Mouse (Mus musculus) kidney, adult 8-10 months (tissue): ENCODE measurements at regions not wholly inside any gene's neighbourhood (a gene's known extent, or its start where the extent isn't known, plus 50 kb on each side); places are given as distances from the start of the nearest gene placed in this dataset.
"Not testable (repeated sequence)": the region's sequence is repeated elsewhere in the genome, so short reads cannot be mapped to it uniquely, and the experiment has no call there.

Experiments
- DNase-seq, 2 experiments: peaks; one replicate each; pipeline ENCODE4 v3.0.0; 2022

DNA sequence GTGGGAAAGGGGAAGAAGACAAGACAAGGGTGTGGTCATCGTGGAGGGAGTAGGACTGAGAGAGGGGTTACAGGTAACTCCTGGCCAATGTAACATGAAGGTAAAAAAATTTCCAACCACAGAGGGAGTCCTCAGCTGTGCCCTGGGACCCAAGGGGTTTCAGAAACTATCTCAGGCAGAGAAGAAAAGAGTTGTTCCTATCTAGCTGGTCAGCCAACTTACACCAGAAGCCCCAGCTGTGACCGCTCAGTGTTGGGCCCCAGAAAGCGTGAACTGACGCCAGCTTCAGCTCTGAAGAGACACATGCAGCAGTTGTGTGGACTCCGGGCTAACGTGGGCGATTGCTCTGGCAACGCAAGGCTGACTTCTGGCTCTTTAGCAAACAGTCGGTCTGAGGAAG is 52.2 kb downstream of the Rhob start:
- no peak for DNase-seq

DNA sequence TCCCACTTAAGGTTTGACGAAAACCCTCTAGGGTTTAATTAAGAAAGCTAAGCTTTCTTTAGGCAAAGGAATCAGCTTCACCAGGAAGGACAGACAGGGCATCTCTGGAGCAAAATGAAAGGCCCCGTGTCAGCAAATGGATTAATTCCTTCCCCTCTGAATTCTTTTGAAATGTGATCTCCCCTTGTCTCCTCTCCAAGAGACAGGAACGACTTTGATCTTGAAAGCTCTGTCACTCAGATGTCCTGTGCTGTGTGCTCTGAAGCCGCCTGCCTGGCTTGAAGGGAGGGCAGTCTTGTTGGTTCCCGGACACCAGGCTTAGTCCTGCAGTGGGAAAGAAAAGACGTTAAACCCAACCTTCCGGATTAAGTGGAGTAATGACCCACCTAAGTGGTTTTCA is 52.8 kb downstream of the Rhob start:
- DNase-seq: no peak

DNA sequence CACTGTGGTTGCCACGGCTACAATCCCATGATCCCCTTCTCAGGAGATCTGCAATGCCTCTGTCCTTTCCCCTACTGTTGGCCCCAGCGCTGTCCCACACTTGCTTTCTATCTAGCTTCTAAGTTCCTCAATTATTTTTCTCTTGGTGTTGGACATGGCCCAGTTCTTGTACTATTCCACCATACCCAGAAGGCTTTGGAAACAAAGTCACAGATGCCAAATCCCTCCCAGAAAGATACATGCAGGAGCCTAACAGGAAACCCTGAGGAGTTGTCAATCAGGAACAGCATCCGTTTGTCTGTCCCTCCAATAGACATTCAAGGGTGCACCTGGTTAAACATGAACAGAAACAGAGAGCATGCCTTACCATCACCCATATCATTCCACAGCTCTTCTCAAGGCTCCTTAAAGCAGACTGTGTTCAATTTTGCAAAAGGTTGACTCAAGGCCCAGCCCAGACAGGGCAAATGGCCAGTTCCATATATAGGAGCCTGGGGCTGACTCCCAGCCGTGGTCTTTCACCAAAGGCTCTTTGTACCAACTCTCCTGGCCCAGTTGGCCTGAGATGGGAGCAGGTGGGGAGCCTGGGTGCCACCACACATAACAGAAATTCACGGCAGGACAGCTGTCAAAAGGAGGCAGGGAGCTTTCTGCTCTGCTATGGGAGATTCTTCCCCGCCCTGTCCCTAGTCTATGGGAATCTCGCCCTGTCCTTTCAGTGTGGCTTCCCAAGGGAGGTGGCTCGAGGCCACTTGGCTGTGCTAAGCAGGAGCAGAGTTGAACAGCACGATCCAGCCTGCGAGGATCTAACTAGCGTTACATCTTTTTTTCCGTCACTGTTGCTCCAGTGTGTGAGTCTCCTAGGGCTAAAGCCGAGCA is 54.6 kb downstream of the Rhob start:
- DNase-seq: peak in 1 of 2 experiments; percentile 39

DNA sequence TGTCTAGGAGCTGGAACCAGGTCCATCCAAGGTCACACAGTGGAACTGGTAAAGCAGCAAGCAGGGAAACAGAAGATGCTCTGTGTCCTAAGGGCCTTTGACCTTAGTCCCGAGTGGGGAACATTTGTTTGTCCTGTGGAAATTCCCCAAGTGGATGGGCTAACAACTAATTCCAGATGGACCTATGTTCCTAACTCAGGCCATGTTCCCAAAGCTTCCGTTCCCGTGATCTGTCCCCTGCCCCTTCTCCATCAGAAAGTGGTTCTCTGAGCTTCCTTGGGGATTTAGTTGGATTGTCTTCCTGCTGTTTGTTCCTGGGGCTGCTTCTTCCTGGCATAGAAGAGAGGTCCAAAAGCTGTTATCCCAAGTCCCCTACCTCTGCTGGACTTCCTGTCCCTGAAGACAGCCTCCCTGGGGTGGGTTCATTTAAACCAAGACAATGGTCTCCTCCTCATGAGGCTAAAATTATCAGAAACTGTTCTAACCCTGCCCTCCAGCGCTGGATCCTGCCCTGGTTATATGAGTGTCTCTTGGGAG is 55.8 kb downstream of the Rhob start:
- peak; percentile 49 to 67 for DNase-seq

DNA sequence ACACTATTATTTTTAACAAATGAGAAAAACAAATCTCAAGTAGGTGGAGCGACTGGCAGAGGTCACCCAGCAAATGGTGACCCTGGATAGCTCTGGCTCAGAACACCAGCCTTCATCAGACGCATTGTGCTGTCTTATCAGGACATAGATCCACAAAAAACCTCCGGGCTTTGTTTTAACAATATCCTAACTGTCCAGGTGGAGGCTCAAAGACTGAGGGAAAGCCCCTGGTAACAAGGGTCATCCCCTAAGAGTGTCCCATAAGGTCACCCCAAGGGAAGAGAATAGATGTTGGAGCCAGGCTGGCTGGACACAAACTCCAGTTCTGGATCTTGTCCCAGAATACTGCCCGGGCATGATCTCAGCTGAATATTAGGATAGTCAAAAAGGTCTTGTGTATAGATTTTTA is 56.6 kb downstream of the Rhob start:
- DNase-seq: peak; percentile 55 to 84

DNA sequence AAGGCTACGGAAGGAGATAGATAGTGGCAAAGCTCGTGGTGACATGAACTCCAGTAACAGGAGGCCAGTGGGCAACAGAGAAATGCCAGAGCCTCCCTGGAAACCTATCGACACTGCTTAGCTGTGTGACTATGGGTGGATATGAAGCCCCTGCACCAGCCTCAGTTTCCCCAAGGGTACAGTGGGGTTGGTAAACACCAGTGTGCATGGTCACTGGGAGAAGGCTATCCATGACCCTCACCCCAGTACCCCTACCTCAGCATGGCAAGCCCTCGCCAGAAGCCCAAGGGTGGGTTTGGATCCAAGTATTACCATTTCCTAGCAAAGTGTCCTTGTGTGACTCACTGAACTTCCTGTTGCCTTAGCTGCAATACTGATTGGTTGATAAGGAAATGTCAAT is 58.5 kb downstream of the Rhob start:
- no peak for DNase-seq

DNA sequence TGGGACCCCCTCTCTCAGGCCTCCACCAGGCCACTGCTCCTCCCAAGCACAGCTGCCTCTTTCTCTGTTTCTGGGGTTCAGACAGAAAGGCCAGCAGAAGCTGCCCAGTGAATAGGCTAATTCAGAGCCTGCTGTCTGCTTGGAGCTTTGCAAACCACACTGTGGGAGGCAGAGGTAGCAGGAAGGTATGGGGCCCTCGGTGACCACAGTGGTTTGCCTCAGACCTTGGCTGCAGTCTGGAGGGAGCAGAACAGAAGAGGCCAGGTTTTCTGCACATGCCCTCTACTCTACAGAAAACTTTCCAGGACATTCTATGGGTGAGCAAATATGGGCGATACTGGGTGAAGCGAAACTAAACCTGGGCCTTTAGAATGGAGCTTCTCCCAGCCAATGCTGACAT is 59.4 kb downstream of the Rhob start:
- no peak for DNase-seq

DNA sequence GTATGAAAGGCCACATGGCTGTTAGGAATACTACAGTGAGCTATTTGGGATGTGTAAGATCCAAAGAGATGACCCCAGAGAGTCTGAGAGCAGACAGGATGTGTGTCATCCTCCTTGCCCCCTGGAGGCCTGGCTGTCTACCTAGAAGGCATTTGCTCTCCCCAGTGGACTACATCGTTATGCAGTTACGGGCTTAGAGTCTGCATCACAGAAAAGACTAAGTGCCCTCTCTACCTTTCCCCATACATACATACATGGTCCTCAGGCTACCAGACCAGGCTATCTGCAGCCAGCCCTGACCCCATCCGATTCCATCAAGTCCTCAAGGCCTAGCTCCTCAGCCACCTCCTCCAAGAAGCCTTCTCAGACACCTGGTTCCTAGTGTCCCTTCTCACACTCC is 59.9 kb downstream of the Rhob start:
- no peak for DNase-seq

DNA sequence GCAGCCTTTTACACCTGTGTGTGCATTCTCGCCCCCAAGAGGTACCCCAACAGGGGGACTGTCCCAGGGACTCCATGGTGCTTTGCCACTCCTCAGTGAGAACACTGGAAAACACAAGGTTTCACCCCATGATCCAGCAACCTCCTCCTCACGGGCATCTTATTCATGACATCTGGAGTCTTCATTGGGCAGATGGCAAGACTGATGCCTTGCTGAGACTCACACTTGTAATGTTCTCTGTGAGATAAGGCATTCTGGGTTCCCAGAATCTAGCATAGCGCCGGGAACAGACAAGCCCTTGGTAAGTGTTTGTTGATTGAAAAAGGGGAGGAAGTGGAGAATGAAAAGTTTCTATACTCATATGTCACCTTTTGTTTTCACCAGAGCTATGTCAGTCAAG is 60.3 kb downstream of the Rhob start:
- DNase-seq: no peak

DNA sequence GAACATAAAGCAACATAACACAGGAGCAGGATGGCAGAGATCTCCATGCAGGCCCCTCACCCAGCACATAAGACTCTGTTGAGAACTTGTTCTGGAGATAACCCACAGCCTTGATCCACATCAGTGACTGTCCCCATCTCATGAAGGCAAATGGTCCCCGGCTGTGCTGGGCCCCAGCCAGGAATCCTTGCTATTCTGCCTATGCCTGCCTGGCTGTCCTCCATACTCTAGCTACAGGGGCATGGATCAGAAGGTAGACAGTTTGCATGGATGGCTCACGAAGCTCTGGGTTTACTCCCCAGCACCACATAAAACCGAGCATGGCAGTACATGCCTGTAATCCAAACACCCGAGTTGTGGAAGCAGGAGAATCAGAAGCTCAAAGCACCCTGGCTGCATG is 61.2 kb downstream of the Rhob start:
- DNase-seq: no peak

DNA sequence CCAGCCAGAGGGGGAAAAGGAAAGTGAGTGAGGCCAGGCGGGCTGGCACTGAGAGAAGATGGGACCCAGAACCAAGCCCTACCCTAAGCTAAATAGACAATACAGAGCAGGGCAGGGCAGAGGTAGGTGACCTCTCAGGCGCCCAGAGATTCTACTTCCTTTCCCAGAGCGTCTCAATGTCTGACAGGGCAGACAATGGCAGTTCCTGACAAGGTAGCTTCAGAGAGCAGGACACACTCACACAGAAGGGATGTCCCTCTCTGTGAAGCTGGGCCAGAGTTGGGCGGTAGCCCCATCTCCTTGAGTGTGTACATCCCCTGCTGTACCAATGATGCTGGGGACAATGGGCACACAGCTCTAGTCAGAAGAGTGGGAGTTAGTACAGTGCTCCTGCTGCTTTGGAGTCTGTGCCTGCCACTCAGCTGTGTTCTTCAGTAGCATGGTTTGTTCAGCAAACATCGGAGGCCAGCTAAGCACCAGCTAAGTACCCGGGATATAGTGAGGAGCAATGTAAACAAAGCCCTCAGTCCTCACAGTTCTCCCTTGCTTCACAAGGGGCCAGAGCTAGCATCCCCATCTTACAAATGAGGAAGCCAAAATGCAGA is 62.7 kb downstream of the Rhob start:
- no peak for DNase-seq

DNA sequence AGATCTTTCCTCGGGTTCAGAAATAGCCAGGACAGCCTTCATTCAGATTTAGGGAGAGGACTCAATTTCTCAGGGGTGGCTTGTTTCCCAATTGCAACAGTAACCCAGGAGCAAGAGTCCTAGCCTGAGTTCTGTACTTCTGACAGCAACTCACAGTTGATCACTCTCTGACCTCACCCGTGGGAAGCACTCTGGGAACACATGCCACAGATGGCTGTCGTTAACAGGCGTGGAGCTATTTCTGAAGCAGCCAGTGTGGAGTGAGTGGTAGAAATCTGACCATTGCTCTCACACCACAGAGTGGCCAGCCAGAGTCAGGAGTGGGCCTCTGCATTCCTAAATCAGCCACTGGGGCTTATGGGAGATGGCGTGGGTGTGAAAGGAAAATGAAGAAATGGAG is 63.3 kb downstream of the Rhob start:
- DNase-seq: no peak

DNA sequence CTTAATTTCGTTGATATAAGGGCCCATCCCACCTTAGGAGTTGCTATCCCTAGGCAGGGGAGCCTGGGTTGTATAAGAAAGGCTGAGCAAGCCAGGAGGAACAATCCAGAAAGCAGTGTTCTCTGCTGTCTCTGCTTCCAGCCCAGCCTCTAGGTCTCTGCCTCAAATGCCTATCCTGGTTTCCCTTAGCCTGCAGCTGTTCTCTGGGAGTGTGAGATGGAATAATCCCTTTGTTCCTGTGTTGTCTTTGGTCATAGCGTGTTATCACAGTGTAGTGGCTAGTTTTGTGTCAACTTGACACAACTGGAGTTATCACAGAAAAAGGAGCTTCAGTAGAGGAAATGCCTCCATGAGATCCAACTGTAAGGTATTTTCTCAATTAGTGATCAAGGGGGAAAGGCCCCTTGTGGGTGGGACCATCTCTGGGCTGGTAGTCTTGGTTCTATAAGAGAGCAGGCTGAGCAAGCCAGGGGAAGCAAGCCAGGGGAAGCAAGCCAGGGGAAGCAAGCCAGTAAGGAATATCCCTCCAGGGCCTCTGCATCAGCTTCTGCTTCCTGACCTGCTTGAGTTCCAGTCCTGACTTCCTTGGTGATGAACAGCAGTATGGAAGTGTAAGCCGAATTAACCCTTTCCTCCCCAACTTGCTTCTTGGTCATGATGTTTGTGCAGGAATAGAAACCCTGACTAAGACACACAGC is 64.0 kb downstream of the Rhob start:
- not testable (repeated sequence) for DNase-seq

DNA sequence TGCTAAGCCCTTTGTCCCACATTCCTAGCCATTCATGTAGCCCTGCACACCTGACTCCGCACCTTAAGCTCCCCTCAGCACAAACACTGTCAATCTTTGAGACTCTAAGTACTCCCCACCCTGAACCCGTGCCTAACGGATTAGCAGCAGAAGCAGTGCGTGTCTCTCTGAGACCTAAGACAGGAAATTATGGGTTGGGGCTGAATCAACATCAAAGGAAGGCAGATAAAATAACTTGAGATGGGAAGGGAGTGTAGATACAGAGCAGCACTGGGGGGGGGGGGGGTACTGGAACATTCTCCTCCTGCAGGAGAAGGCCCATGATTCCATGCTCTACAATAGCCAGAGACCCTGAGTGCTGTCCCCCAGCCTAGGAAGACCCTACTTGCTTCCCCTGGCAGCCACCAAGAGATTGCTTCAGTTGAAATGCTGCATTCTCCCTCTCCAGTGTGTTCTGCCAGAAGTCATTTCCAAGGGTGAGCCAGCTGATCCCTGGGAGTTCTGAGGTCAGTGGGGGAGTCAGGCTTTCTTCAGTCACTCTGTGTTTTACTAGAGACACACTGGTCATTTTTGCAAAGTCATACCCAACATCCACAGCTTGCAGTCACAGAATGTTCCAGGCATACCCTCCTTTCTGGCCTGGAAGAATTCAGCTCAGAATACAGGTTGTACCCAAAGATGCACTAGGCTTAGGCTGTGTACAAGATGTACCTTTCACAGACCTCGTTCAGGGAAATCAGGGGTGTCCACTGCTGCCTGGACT is 71.4 kb downstream of the Rhob start:
- DNase-seq: no peak

DNA sequence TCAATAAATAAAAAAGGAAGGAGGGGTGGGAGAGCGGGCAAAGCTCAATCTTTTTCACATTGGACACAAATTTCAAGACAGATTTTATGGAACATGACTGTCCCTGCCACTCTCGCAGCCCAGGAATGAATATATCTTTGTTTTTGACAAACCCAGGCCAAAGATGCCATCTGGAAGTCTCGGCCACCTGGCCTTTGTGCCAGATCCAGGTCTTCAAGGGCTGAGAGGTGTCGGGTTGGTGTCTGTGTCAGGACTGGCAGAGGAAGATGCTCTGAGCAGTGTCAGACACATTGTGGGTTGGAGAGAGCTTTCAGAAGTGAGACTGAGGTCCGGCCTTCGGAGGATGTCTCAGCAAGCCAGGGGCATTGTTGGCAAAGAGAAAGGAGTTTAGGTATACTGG is 75.3 kb downstream of the Rhob start:
- no peak for DNase-seq

DNA sequence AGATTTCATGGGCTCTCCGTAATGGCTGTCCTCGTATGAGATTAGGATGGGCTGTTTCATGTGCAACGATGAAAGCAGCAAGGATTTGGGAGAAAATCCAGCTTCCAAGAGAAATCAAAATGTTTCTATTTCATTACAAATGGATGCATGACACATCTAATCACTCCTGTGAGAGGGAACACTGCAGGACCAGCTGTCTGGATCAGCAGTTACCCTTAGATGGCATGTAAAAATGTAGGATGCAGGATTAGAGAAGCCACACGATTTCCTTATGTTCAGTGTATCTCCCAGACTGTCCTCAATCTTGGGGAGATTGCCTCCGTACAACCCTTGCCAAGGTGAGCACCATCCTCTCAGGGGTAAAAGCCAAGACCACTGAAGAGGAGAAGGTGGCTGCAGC is 77.1 kb downstream of the Rhob start:
- DNase-seq: no peak

DNA sequence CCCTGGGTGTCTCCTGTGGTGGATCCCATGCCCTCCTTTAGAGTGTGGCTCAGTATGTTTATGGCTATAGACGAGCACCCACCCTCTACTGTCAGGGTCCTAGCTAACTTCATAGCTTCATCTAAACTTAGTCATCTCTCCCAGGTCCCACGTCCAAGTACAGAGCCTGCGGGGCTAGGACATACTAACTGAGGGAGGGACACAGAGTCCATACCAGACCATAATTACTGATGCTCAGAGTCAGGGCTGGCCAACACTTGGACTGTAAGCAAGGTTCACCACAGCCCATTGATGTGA is 78.6 kb downstream of the Rhob start:
- no peak for DNase-seq

DNA sequence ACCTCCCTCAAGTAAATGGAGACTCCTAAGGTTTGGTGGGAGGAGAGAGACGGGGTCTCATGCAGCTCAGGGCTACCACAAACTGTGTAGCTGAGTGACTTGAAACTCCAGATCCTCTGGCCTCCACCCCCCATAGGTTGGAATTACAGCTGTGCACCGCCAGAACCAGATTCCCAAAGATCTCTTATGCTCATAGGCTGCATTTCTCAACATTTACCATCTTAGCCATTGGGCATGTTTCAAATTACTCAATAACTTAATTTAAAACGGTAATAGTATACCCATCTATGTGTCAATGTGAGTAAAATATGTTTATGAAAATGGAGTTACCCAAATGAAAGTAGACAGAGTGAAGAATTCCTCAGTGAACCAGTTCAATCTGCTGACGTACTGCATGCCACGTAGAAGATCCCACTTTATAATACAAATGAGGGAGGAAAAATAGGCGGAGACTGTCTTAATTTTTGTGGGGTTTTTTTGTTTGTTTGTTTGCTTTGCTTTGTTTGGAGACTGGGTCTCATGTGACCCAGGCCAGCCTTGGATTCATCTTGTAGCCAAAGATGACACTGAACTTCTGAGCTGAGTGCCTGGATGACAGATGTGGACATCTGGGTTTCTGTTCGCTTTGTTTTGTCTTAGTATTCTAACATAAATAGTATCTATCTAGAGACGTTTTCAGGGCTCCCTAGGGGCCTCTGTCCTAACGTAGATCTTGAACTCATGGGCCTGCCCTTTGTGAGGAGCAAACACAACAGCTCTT is 79.1 kb downstream of the Rhob start:
- DNase-seq: peak in 1 of 2 experiments; percentile 28

DNA sequence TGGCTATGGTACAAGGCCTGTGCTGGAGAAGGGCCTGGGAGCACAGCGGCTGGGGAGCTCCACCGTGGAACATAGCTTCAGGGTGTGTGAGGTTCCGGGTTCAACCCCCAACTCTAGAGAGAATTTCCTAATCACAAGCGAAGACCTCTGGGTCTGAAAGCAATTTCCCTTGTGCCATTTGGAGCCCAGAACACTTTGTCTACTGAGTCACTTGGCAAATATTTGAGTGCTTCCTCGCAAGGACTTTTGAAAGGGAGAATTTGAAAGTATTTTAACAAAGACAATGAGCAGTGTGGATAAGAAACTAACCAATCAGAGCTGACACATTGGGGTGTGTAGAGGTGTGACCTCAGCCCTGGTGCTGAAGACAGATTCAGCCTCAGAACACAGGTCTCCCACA is 80.9 kb downstream of the Rhob start:
- no peak for DNase-seq

DNA sequence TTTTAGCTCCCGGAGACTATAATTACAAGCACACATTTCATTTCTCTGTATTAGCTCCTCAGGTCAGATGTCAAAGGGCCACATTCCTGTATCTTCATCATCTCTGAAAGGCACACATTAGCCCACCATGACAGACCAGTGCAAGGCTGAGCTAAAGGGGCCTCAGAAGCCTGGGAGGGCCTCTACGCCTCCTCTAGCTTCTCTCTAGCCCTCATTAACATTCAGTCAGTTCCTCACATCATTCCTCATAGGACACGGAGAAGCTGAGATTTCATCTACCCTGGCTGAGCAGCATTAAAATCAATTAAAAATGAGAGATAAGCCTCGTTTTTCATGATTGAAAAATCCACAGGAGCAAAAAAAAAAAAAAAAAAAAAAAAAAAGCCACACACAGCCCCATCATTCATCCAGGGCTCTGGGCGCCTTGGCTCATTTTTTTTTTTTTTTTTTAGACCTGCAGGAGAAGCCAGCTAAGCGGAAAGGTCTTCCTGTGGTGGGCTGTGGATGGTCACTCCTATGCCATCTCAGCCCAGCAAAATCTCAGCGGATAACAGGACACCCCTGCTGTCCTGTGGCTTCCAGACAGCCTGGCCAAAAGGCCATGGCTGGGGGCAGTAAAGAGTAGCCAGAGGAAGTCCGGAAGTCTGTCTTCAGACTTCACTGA is 82.5 kb downstream of the Rhob start:
- DNase-seq: no peak

DNA sequence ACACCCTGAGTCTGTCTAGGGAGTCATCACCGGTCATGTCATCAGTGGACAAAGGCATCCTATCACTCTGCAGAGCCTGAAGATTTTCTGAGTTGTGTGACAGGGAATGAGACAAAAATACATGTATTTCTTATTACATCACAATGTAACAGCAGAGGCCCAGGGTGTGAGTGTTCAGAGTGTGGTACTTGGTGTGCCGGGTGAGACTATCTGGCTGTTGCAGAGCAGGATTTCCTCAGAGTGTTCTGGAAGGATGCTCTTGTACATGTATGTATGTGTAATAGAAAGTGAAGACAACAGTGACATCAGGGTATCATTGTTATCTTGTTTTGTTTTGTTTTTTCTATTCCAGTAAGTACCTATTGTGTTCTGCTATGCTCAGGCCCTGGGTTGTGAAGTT is 87.7 kb downstream of the Rhob start:
- no peak for DNase-seq
